Mouse (Mus musculus) hindbrain, embryonic 14.5 days (tissue): ENCODE results near the gene Ifna2. TPM values are rescaled to one million over a fixed set of nuclear protein-coding genes. Genes with fewer than 3 reads are reported as not detected.

Experiments
- polyA plus RNA-seq: library from polyadenylated mRNA; unstranded; fragments of >200 nt; fragmentation: Nextera tagmentation; extraction: Ambion mirVana; gene quantifications from 2 replicates; pipeline ENCODE4 v1.2.1, GENCODE M21; 2014

The Ifna2 gene
- polyA plus RNA-seq, 1 experiment from 2014 or later, result not detected

Other genes starting within 250 kb of the Ifna2 start
- gene Hacd4, start 245.0 kb downstream of the Ifna2 start, polyA plus RNA-seq, result 5.4 and 6.8 TPM in 2 replicates
- gene Ifnb1, start 161.1 kb downstream of the Ifna2 start, polyA plus RNA-seq, result not detected in 2 replicates
- not detected in 2 replicates for gene Ifna15, start 125.7 kb downstream of the Ifna2 start, polyA plus RNA-seq
- not detected in 2 replicates for gene Ifna14, start 112.1 kb downstream of the Ifna2 start, polyA plus RNA-seq
- not detected in 2 replicates for gene Ifna9, start 91.5 kb downstream of the Ifna2 start, polyA plus RNA-seq
- not detected in 2 replicates for gene Ifna12, start 80.5 kb downstream of the Ifna2 start, polyA plus RNA-seq
- gene C87499, start 49.5 kb downstream of the Ifna2 start, polyA plus RNA-seq, result not detected in 2 replicates
- gene Ifna13, start 39.5 kb downstream of the Ifna2 start, polyA plus RNA-seq, result not detected in 2 replicates
- gene Ifna16, start 7.0 kb downstream of the Ifna2 start, polyA plus RNA-seq, result not detected in 2 replicates
- gene Ifnab, start 7.4 kb upstream of the Ifna2 start, polyA plus RNA-seq, result not detected in 2 replicates
- gene Gm26566, start 37.9 kb upstream of the Ifna2 start, polyA plus RNA-seq, result 2.4 and 3.2 TPM in 2 replicates
- 144 and 155 TPM in 2 replicates for gene Klhl9, start 38.6 kb upstream of the Ifna2 start, polyA plus RNA-seq
- gene Gm13271, start 71.0 kb upstream of the Ifna2 start, polyA plus RNA-seq, result not detected in 2 replicates
- gene Gm13283, start 76.2 kb upstream of the Ifna2 start, polyA plus RNA-seq, result 0.15 TPM in 1 of 2 replicates, not detected in the other
- not detected in 2 replicates for gene Gm13290, start 89.9 kb upstream of the Ifna2 start, polyA plus RNA-seq
- not detected in 2 replicates for gene Gm13289, start 93.0 kb upstream of the Ifna2 start, polyA plus RNA-seq
- gene Gm13272, start 95.9 kb upstream of the Ifna2 start, polyA plus RNA-seq, result not detected in 2 replicates
- not detected in 2 replicates for gene Ifnz, start 98.2 kb upstream of the Ifna2 start, polyA plus RNA-seq
- gene Gm13276, start 101.8 kb upstream of the Ifna2 start, polyA plus RNA-seq, result not detected in 2 replicates
- gene Gm13277, start 104.7 kb upstream of the Ifna2 start, polyA plus RNA-seq, result not detected in 2 replicates
- gene Gm13278, start 107.6 kb upstream of the Ifna2 start, polyA plus RNA-seq, result not detected in 2 replicates
- gene Gm13275, start 110.6 kb upstream of the Ifna2 start, polyA plus RNA-seq, result not detected in 2 replicates
- not detected in 2 replicates for gene Gm13279, start 113.5 kb upstream of the Ifna2 start, polyA plus RNA-seq
- gene Gm13285, start 115.8 kb upstream of the Ifna2 start, polyA plus RNA-seq, result 0.16 TPM in 1 of 2 replicates, not detected in the other
- not detected in 2 replicates for gene Gm13287, start 119.3 kb upstream of the Ifna2 start, polyA plus RNA-seq
- gene Gm13288, start 121.6 kb upstream of the Ifna2 start, polyA plus RNA-seq, result not detected in 2 replicates
- not detected in 2 replicates for gene Ifna7, start 132.3 kb upstream of the Ifna2 start, polyA plus RNA-seq
- gene Ifna11, start 136.0 kb upstream of the Ifna2 start, polyA plus RNA-seq, result not detected in 2 replicates
- not detected in 2 replicates for gene Ifna6, start 143.5 kb upstream of the Ifna2 start, polyA plus RNA-seq
- not detected in 2 replicates for gene Ifna5, start 151.6 kb upstream of the Ifna2 start, polyA plus RNA-seq
- gene Ifna4, start 157.9 kb upstream of the Ifna2 start, polyA plus RNA-seq, result not detected in 2 replicates
- gene Ifna1, start 166.2 kb upstream of the Ifna2 start, polyA plus RNA-seq, result not detected in 2 replicates
- not detected in 2 replicates for gene Ifne, start 196.3 kb upstream of the Ifna2 start, polyA plus RNA-seq